11 mouse cellular contexts compared by ENCODE assay signal in the genomic region with DNA sequence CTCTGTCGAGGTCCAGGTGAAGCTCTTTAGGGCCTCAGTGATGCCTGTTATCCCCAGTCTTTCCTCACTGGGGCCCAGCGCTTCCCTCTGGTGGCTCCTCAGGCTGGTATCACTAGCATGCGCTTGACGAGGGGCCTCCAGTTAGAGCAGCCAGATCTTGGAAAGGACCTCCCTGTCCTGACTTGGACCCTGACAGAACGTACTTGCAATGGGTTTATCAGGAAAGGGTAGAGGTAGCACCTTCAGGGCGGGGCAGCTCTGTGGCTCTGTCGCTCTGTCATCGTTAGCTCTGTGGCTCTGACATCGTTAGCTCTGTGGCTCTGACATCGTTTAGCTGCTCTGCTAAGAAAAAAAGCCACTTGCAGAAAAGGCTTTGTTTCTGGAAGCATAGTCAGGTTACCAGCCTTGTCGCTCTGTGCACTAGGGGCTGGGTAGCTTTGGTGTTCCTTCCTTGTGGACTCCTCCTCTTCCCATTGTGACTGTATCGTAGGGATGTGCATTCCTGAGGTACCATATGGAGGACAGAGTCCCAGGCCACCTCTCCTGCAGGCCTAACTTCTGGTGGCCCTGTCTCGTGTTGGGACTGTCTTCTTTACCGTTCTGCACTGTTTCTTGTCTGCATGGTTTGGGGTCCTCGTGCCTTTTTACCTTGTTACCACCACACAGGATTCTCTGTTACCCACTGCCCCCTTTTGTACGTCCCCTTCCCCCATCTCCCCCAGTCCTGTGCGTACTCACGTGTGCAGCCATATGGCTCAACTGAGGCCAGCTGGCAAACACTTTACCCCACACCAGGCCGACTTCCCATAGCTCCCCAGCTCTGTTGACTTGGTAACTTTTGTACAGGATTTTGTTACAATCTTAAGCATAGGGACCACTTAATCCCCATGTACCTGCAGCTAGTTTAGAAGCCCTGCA.
DNase-seq lines count a peak whose midpoint lies in the region; ATAC-seq lines count a peak whose summit lies in the region.
"Had no signal": no experiment of that assay in that cellular context is flagged by ENCODE, and none has a peak within 500 bp of the region (broad histone marks: within the 10 kb centered on the region; RNA-seq: fewer than 3 reads in every experiment).

No protein-coding gene starts in this region.

- WGBS in embryonic facial prominence, embryonic 13.5 days = 51% methylated on average over 19 of the region's 19 CpGs
- 59% methylated on average over 19 of the region's 19 CpGs for WGBS in hindbrain, embryonic 12.5 days
- WGBS in midbrain, embryonic 13.5 days = 66% methylated on average over 19 of the region's 19 CpGs

- H3K36me3 ChIP-seq in embryonic facial prominence, embryonic 13.5 days = peaks cover 42% of the 10 kb centered on the region
- peaks cover 27% of the 10 kb centered on the region for H3K36me3 ChIP-seq in hindbrain, embryonic 12.5 days
- H3K36me3 ChIP-seq in midbrain, embryonic 13.5 days = peaks cover 52% of the 10 kb centered on the region
- H3K36me3 ChIP-seq: liver, embryonic 15.5 days had no signal

- peak overlapping the region; percentile 74 for H3K27ac ChIP-seq in embryonic facial prominence, embryonic 13.5 days
- H3K27ac ChIP-seq in hindbrain, embryonic 12.5 days = peak overlapping the region; percentile 71
- H3K27ac ChIP-seq in midbrain, embryonic 13.5 days = peak overlapping the region; percentile 56; the same call in 1 of the 2 replicates
- H3K27ac ChIP-seq: liver, embryonic 15.5 days had no signal

- no peak overlapping the region for H3K4me2 ChIP-seq in embryonic facial prominence, embryonic 13.5 days
- no peak overlapping the region for H3K4me2 ChIP-seq in hindbrain, embryonic 12.5 days (replicated peaks)
- H3K4me2 ChIP-seq in midbrain, embryonic 13.5 days (replicated peaks) = no peak overlapping the region
- H3K4me2 ChIP-seq: liver, embryonic 15.5 days had no signal

- H3K27me3 ChIP-seq in embryonic facial prominence, embryonic 13.5 days = no peaks in the 10 kb centered on the region
- H3K27me3 ChIP-seq in hindbrain, embryonic 12.5 days = no peaks in the 10 kb centered on the region
- H3K27me3 ChIP-seq in midbrain, embryonic 13.5 days = no peaks in the 10 kb centered on the region
- H3K27me3 ChIP-seq: liver, embryonic 15.5 days had no signal

- H3K9ac ChIP-seq in embryonic facial prominence, embryonic 13.5 days = no peak overlapping the region
- peak overlapping the region; percentile 32; the same call in 1 of the 2 replicates for H3K9ac ChIP-seq in hindbrain, embryonic 12.5 days
- H3K9ac ChIP-seq in midbrain, embryonic 13.5 days (replicated peaks) = 0 out of 2 replicates have a peak overlapping the region, but pooled peaks have one; percentile 6
- H3K9ac ChIP-seq: liver, embryonic 15.5 days had no signal

- H3K4me3 ChIP-seq in embryonic facial prominence, embryonic 13.5 days = no peak overlapping the region
- no peak overlapping the region for H3K4me3 ChIP-seq in hindbrain, embryonic 12.5 days
- no peak overlapping the region for H3K4me3 ChIP-seq in midbrain, embryonic 13.5 days (replicated peaks)
- H3K4me3 ChIP-seq: liver, embryonic 15.5 days; megakaryocyte, embryonic 14.5 days had no signal

- H3K4me1 ChIP-seq in embryonic facial prominence, embryonic 13.5 days = peaks cover 20% of the 10 kb centered on the region
- H3K4me1 ChIP-seq in hindbrain, embryonic 12.5 days = peaks cover 27% of the 10 kb centered on the region
- peaks cover 29% of the 10 kb centered on the region for H3K4me1 ChIP-seq in midbrain, embryonic 13.5 days (replicated peaks)

- DNase-seq in cerebellum, postnatal 10 days = peak; percentile 57 to 67
- no peak for DNase-seq in cerebellum, postnatal 14 days
- no peak for DNase-seq in adrenal gland, postnatal 36 days
- no peak for DNase-seq in retina, embryonic 14.5 days (ENCODE audit: low spot score)
- DNase-seq in heart, postnatal 36 days = no peak
- DNase-seq: retina, postnatal 1 day had no signal

- intact Hi-C loops in heart, postnatal 36 days (cut with DNase I) = no loop called here

- H3K9me3 ChIP-seq in embryonic facial prominence, embryonic 13.5 days = no peaks in the 10 kb centered on the region
- no peaks in the 10 kb centered on the region for H3K9me3 ChIP-seq in hindbrain, embryonic 12.5 days (replicated peaks)
- no peaks in the 10 kb centered on the region for H3K9me3 ChIP-seq in midbrain, embryonic 13.5 days
- H3K9me3 ChIP-seq: liver, embryonic 15.5 days; megakaryocyte, embryonic 14.5 days had no signal

- ATAC-seq in embryonic facial prominence, embryonic 13.5 days (ENCODE audit: insufficient number of reproducible peaks, insufficient read depth, low FRiP score, low TSS enrichment, low read depth) = no peak
- peak; percentile 10; the same call in 1 of the 2 replicates for ATAC-seq in hindbrain, embryonic 12.5 days (ENCODE audit: low FRiP score)
- no peak for ATAC-seq in midbrain, embryonic 13.5 days

Comparison
In these comparisons a context has a peak if more than half of its experiments do, and no peak if none do; other contexts are left out.
1. DNase-seq: peak in cerebellum, postnatal 10 days (2 of 2); none in cerebellum, postnatal 14 days (0 of 2), adrenal gland, postnatal 36 days (0 of 2), retina, embryonic 14.5 days (single experiment) and heart, postnatal 36 days (0 of 2).
2. Peak in every context shown above with its lines, with median percentiles within 50 percentile points of each other: H3K27ac ChIP-seq.